Mouse (Mus musculus): ENCODE results near the gene Lypd3. TPM values are rescaled to one million over a fixed set of nuclear protein-coding genes. Genes with fewer than 3 reads are reported as not detected.
A peak's percentile ranks its signal among the peaks of the same experiment; 100 is the strongest.

Lypd3 gene
- total and polyA plus RNA-seq, 3 experiments: not detected

- Histone ChIP-seq H3K27me3 (ENCODE audit: control insufficient read depth in 1 of 2, insufficient read depth in 2 of 2, low read length in 2 of 2) (peaks cover 2 to 4% of the 10 kb centered on the region in 2 experiments), H3K4me3 (ENCODE audit: control insufficient read depth in 1 of 2, insufficient read depth in 1 of 2, low read depth in 2 of 2, low read length in 2 of 2) (no peak overlapping the region), H3K79me2 (ENCODE audit: control insufficient read depth, insufficient read depth, low read length, poor library complexity) (no peaks in the 10 kb centered on the region), H3K9ac (ENCODE audit: control insufficient read depth, low read depth, low read length, poor library complexity, severe bottlenecking) (no peak overlapping the region), H3K27ac (ENCODE audit: control insufficient read depth, low read depth, low read length) (no peak overlapping the region), H3K9me3 (replicated peaks; ENCODE audit: insufficient read depth, low read length) (no peaks in the 10 kb centered on the region), H3K36me3 (ENCODE audit: control insufficient read depth in 1 of 2, insufficient read depth in 2 of 2, low read length in 2 of 2) (no peaks in the 10 kb centered on the region), H3K4me1 (ENCODE audit: control insufficient read depth in 1 of 2, insufficient read depth in 2 of 2, low read length in 2 of 2) (no peaks in the 10 kb centered on the region)
- no peak for DNase-seq (ENCODE audit: low read depth, low spot score)
- no peak for TF ChIP-seq KAT2A (conservative IDR thresholded peaks at IDR 0.05; ENCODE audit: low read depth, low read length)
- TF ChIP-seq USF2 (IDR thresholded peaks at IDR 0.05; ENCODE audit: borderline replicate concordance in 1 of 2, insufficient read depth in 1 of 2, low read depth in 1 of 2, low read length in 2 of 2): no peak
- no peak for TF ChIP-seq TBP (IDR thresholded peaks at IDR 0.05; ENCODE audit: low read depth, low read length)
- TF ChIP-seq CHD2 (IDR thresholded peaks at IDR 0.05; ENCODE audit: low read length): no peak
- TF ChIP-seq ZKSCAN1 (IDR thresholded peaks at IDR 0.05; ENCODE audit: low read depth, low read length): no peak
- no peak for TF ChIP-seq ETS1 (IDR thresholded peaks at IDR 0.05; ENCODE audit: low read depth, low read length)
- no peak for TF ChIP-seq MEF2A (IDR thresholded peaks at IDR 0.05; ENCODE audit: extremely low read depth, insufficient replicate concordance, low read depth, low read length, poor library complexity, severe bottlenecking)
- TF ChIP-seq MAFK (IDR thresholded peaks at IDR 0.05; ENCODE audit: borderline replicate concordance, low read depth, low read length): no peak
- TF ChIP-seq NRF1 (IDR thresholded peaks at IDR 0.05; ENCODE audit: insufficient read depth, low read depth, low read length, poor library complexity, severe bottlenecking): no peak
- no peak for TF ChIP-seq ZC3H11A (IDR thresholded peaks at IDR 0.05; ENCODE audit: low read depth, low read length)
- TF ChIP-seq USF1 (IDR thresholded peaks at IDR 0.05; ENCODE audit: low read depth, low read length): no peak
- no peak for TF ChIP-seq POLR2AphosphoS5 (IDR thresholded peaks at IDR 0.05; ENCODE audit: borderline replicate concordance, low read depth, low read length)
- no peak for TF ChIP-seq HCFC1 (IDR thresholded peaks at IDR 0.05; ENCODE audit: low read depth, low read length)
- no peak for TF ChIP-seq ELF1 (IDR thresholded peaks at IDR 0.05; ENCODE audit: low read depth, low read length)
Observed at GRCm38 (mm10) chr7:24640450-24640849, 4.1 kb downstream of the Lypd3 start.

- Histone ChIP-seq H3K27me3 (ENCODE audit: control insufficient read depth in 1 of 2, insufficient read depth in 2 of 2, low read length in 2 of 2) (peaks cover 2 to 9% of the 10 kb centered on the region in 2 experiments), H3K4me3 (ENCODE audit: control insufficient read depth in 1 of 2, insufficient read depth in 1 of 2, low read depth in 2 of 2, low read length in 2 of 2) (no peak overlapping the region), H3K36me3 (ENCODE audit: control insufficient read depth in 1 of 2, insufficient read depth in 2 of 2, low read length in 2 of 2) (no peaks in the 10 kb centered on the region), H3K27ac (ENCODE audit: control insufficient read depth, low read depth, low read length) (no peak overlapping the region), H3K79me2 (ENCODE audit: control insufficient read depth, insufficient read depth, low read length, poor library complexity) (no peaks in the 10 kb centered on the region), H3K4me1 (ENCODE audit: control insufficient read depth in 1 of 2, insufficient read depth in 2 of 2, low read length in 2 of 2) (no peaks in the 10 kb centered on the region), H3K9ac (ENCODE audit: control insufficient read depth, low read depth, low read length, poor library complexity, severe bottlenecking) (no peak overlapping the region), H3K9me3 (replicated peaks; ENCODE audit: insufficient read depth, low read length) (no peaks in the 10 kb centered on the region)
- TF ChIP-seq MYC (IDR thresholded peaks at IDR 0.05; ENCODE audit: low read depth, low read length) (no peak), SMC3 (IDR thresholded peaks at IDR 0.05; ENCODE audit: low read depth, low read length) (peak; percentile 86), MYB (IDR thresholded peaks at IDR 0.05; ENCODE audit: low read depth, low read length) (no peak), POLR2A (IDR thresholded peaks at IDR 0.05; ENCODE audit: control insufficient read depth in 1 of 2, insufficient read depth in 1 of 2, low read depth in 1 of 2, low read length in 2 of 2, poor library complexity in 1 of 2) (no peak), CTCF (IDR thresholded peaks at IDR 0.05 in 2 of 3, conservative IDR thresholded peaks at IDR 0.05 in 1 of 3; ENCODE audit: control insufficient read depth in 1 of 3, insufficient read depth in 1 of 3, low read depth in 2 of 3, low read length in 3 of 3, poor library complexity in 1 of 3, severe bottlenecking in 1 of 3) (peak; percentile 86 to 96 (median 89)), ZNF384 (IDR thresholded peaks at IDR 0.05; ENCODE audit: low read depth, low read length) (no peak), ZC3H11A (IDR thresholded peaks at IDR 0.05; ENCODE audit: low read depth, low read length) (peak; percentile 69), KAT2A (conservative IDR thresholded peaks at IDR 0.05; ENCODE audit: low read depth, low read length) (no peak), JUND (IDR thresholded peaks at IDR 0.05; ENCODE audit: low read depth, low read length) (no peak), MEF2A (IDR thresholded peaks at IDR 0.05; ENCODE audit: extremely low read depth, insufficient replicate concordance, low read depth, low read length, poor library complexity, severe bottlenecking) (no peak), MAZ (IDR thresholded peaks at IDR 0.05; ENCODE audit: low read depth, low read length) (no peak), TCF12 (IDR thresholded peaks at IDR 0.05; ENCODE audit: low read depth, low read length) (no peak), GABPA (IDR thresholded peaks at IDR 0.05; ENCODE audit: low read depth, low read length) (no peak), RAD21 (IDR thresholded peaks at IDR 0.05; ENCODE audit: low read depth, low read length) (peak; percentile 74), ZMIZ1 (IDR thresholded peaks at IDR 0.05; ENCODE audit: low read depth, low read length) (no peak)
- peak; percentile 80 for DNase-seq (ENCODE audit: low read depth, low spot score)
Observed at GRCm38 (mm10) chr7:24642491-24642890, 6.1 kb downstream of the Lypd3 start.

All from MEL (cell line).